Mouse (Mus musculus) CD8-positive naive resting alpha-beta T cell, adult 57 days (primary cell): Measurements from ENCODE around the gene Nup153. TPM values are rescaled to one million over a fixed set of nuclear protein-coding genes. Genes with fewer than 3 reads are reported as not detected.

ENCODE experiments used
- total RNA-seq: library from RNA; stranded (reverse); gene quantifications from one replicate; pipeline ENCODE4 v1.2.4, GENCODE M21; 2023

The Nup153 gene
- total RNA-seq = 370 TPM

DNA sequence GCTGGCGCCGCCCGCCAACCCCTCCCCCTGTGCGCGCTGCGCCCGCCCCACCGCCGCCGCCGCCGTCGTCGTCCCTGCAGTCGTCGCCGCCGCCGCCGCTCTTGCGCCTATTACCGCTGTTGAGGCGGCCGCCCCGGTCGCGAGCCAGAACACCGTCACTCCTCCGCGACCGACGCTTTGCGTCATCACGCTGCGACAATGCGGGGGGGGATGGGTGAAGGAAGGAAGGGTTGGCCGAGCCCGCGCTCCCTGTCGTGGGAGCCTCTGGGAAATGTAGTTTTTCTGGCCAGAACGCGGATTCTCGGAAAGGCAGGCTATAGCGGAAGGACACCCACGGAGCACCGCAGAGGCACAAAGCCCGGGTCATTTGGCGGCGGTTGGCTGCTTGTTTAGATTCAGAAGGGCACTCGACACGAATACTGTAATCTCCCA is at the start of gene Nup153:
Gene Nup153, minus strand, starts transcription at position 104 of the 432 bp plus-strand sequence.

DNA sequence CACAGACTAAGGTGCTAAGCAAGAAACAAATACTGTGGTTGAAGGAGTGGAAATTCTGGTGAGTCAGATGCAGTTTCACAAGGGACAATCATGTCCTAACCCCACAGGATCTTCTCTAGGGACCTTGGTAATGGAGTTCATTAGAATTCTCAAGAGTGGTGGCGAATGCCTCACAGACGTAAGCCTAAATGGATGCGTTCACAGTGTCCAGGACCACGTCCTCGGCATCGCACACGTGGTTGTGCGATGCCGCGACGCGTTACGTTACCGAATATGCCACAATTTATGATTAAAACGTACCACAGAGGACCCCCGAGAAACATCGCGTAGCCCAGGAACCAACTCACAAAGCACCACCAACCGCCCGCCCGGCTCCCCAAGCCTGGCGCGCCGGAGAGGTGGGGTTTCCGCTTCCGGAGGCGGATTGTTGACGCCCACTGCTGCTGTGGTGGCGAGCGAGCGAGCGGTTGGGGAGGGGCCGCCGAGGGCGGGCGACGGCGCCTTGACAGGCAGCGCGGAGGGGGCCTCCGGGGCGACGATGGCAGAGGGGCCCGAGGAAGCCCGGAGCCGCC is 58.6 kb downstream of the Nup153 start, which contains the start of gene Fam8a1:
Gene Fam8a1, plus strand, starts transcription at position 475 of the 572 bp plus-strand sequence.

Other genes with a start within 250 kb of the Nup153 start
- 3.9 TPM for gene Cap2, start 226.1 kb downstream of the Nup153 start, total RNA-seq
- gene Fam8a1, start 58.4 kb downstream of the Nup153 start, total RNA-seq = 22.3 TPM
- gene Kif13a, start 201.9 kb upstream of the Nup153 start, total RNA-seq = 4.2 TPM